Mouse (Mus musculus): ENCODE data around the gene Atp11a. TPM values are rescaled to one million over a fixed set of nuclear protein-coding genes. Genes with fewer than 3 reads are reported as not detected.

Gene Atp11a
- 8.0 TPM for polyA plus RNA-seq (2017; shearing (Covaris generic))

DNA sequence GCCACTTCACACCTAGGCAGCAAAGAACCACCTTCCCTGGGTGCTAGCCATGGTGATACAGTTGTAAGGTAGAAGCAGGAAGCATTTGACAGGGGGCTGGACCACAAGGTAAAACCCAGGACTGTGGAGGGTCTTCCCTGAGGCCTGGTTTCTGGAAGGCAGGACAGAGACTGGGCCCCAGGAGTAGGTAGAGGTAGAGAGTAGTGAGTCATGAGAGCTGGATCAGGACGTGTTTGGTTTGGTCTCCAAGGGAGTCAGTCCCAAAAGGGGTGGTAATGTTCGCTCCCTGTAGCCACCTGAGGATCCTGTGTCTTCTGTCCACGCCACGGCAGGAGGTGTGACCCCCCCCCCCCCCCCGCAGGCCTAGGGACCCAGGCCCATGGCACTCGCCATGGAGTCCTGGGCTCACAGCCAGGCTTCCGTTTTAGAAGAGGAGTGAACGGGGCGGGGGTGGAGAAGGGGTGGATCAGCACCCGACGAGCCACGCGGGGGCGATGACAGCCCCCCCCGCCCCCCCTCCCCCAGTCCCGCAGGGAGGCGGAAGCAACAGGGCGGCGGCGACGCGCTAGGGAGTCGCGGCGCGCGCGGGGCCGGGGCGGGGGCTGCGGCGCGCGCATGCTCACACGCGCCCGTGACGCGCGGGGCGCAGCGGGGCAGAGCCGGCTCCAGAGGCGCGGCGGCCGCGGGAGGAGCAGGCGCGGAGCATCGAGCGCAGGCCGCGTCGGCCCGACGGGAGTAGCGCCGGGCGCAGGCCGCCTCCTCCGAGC is at the start of gene Atp11a:
Atp11a (plus strand) TSS at position 624 of the 767 bp plus-strand sequence.

DNA sequence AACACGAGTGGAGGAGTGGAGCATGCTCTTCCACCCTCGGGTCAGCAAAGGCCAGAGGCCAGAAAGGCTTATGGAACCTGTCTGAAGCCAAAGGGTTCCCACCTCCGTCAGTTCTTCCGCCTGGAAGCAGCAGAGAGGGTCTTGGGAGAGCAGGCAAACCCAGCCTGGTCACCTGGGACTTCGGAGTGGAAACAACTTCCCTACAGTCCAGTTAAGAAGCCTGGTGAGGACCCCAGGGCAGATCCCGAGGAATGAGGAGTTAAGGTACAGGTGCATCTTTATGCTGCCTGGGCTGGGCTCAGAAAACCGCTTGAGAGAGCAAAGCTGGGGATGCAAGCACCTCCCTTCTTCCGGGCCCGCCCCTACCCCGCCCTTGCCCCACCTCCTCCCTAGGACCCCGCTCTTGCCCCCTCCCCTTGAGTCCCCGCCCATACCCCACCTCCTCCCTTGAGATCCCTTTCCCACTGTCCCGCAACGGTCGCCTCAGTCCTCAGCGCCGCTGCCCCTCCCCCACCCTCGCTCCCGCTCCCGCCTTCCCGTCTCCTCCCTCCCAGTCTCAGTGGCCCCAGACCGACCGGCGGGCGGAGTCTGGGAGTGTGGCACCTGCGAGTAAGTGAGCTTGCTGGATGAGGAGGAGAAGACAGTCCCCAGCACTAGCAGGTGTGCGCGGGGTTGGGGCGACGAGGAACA is 116.7 kb downstream of the Atp11a start, which contains the start of gene Mcf2l:
Mcf2l (plus strand) TSS at position 450 of the 690 bp plus-strand sequence.

Other genes starting within 250 kb of the Atp11a start
- not detected for gene Spaca7, start 184.0 kb upstream of the Atp11a start, polyA plus RNA-seq (2017; shearing (Covaris generic))
- gene Tubgcp3, start 84.8 kb upstream of the Atp11a start, polyA plus RNA-seq (2017; shearing (Covaris generic)): 68.4 TPM
- gene Mcf2l, start 116.8 kb downstream of the Atp11a start, polyA plus RNA-seq (2017; shearing (Covaris generic)): 0.54 TPM